Mouse (Mus musculus): ENCODE measurements around the gene Cd160.

DNA sequence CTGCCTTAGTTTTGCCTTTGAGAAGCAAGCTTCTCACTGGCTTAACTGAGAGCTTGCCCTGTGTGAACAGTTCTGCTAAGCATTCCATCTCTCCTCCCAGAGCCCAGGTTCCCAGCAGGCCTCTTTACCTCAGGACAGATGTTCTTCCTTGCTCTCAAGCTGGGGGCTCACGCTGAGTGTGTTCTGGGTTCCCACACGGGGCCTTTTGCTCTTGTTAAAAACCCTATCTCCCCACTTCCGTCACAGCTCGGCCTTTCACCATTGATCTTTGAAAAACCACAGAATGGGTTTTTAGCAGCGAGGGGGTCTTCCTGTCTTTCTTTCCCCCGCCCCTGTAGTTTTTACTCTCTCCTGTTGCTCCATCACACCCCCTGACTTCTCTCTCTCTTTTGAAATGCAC, 14.8 kb downstream of the Cd160 start:
- TF ChIP-seq CTCF (conservative IDR thresholded peaks at IDR 0.05; ENCODE audit: low read length) = no peak
- no peak for TF ChIP-seq POU5F1 (IDR thresholded peaks at IDR 0.05; ENCODE audit: borderline replicate concordance, low read length)
- TF ChIP-seq NANOG (IDR thresholded peaks at IDR 0.05; ENCODE audit: borderline replicate concordance, low read length) = no peak
